Mouse (Mus musculus) left cerebral cortex, adult 9 months (tissue): ENCODE results near the gene Ros1.

Experiments
- DNase-seq, 2 experiments: peaks; one replicate each; pipeline ENCODE4 v3.0.0; 2022; ENCODE audit warnings: low spot score in 2 of 2

Gene Ros1

GRCm38 (mm10) chr10:52022413-52023212 lies 172.4 kb downstream of the Ros1 start, which contains the start of gene Vgll2:
TSS of gene Vgll2 (plus strand) at chr10:52022502.
- peak in 1 of 2 experiments; percentile 21 for DNase-seq

- DNase-seq: no peak
Observed at GRCm38 (mm10) chr10:52021736-52022394, 173.2 kb downstream of the Ros1 start.

DNA sequence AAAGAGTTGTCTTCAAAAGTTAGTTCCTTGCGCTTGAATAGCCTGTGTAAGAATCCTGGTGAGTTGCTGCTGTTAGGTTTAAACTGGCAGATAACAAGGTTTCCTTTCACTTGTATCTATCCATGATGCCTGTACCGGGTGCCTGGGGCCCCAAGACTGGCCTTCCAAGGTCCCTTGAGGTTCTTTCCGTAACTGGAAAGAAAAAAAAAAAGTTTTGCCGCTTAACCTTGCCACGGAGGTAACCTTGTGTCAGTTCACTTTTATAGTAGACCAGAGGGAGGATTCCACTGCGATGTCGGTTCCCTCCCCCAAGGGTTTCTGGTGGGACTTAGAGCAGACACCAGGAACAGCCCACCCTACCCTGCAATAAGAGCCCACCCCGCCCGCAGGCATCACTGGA lies 173.8 kb downstream of the Ros1 start:
- DNase-seq: no peak

GRCm38 (mm10) chr10:52018471-52018870 lies 176.6 kb downstream of the Ros1 start:
- no peak for DNase-seq
